Mouse (Mus musculus): ENCODE results near the gene Scgn. TPM values are rescaled to one million over a fixed set of nuclear protein-coding genes. Genes with fewer than 3 reads are reported as not detected.

Gene Scgn
- polyA plus RNA-seq, 1 experiment from 2014 or later, result 0.32 TPM

GRCm38 (mm10) chr13:23913791-23914306, 77.2 kb downstream of the Scgn start:
- H3K4me2 ChIP-seq (ENCODE audit: low read depth, low read length), result no peak overlapping the region
- DNase-seq (ENCODE audit: low spot score), result peak; percentile 26
- 60% methylated on average over 6 of the region's 6 CpGs for WGBS
- H3K4me3 ChIP-seq (ENCODE audit: low read depth, low read length), result no peak overlapping the region
- no peaks in the 10 kb centered on the region for H3K27me3 ChIP-seq (replicated peaks; ENCODE audit: control insufficient read depth, insufficient read depth, low read length)
- H3K36me3 ChIP-seq (ENCODE audit: control insufficient read depth, insufficient read depth, low read length), result no peaks in the 10 kb centered on the region
- H3K9ac ChIP-seq (ENCODE audit: low read depth, low read length), result no peak overlapping the region
- no peaks in the 10 kb centered on the region for H3K4me1 ChIP-seq (ENCODE audit: control insufficient read depth, insufficient read depth, low read length)
- no peaks in the 10 kb centered on the region for H3K9me3 ChIP-seq (ENCODE audit: control insufficient read depth, low read length)
- H3K27ac ChIP-seq (replicated peaks; ENCODE audit: low read depth, low read length), result no peak overlapping the region
- no peak; the same call in 1 of the 2 replicates for ATAC-seq (ENCODE audit: low read depth)

GRCm38 (mm10) chr13:23911335-23911734, 79.7 kb downstream of the Scgn start:
- WGBS, result 81% methylated on average over 5 of the region's 5 CpGs
- no peaks in the 10 kb centered on the region for H3K4me1 ChIP-seq (ENCODE audit: control insufficient read depth, insufficient read depth, low read length)
- no peak overlapping the region for H3K9ac ChIP-seq (ENCODE audit: low read depth, low read length)
- H3K9me3 ChIP-seq (ENCODE audit: control insufficient read depth, low read length), result no peaks in the 10 kb centered on the region
- H3K4me2 ChIP-seq (ENCODE audit: low read depth, low read length), result no peak overlapping the region
- DNase-seq (ENCODE audit: low spot score), result no peak
- no peak for ATAC-seq (ENCODE audit: low read depth)
- H3K36me3 ChIP-seq (ENCODE audit: control insufficient read depth, insufficient read depth, low read length), result no peaks in the 10 kb centered on the region
- H3K27ac ChIP-seq (replicated peaks; ENCODE audit: low read depth, low read length), result no peak overlapping the region
- no peak overlapping the region for H3K4me3 ChIP-seq (ENCODE audit: low read depth, low read length)
- H3K27me3 ChIP-seq (replicated peaks; ENCODE audit: control insufficient read depth, insufficient read depth, low read length), result no peaks in the 10 kb centered on the region

GRCm38 (mm10) chr13:23910121-23910520, 80.9 kb downstream of the Scgn start:
- Histone ChIP-seq H3K27me3 (replicated peaks; ENCODE audit: control insufficient read depth, insufficient read depth, low read length) (no peaks in the 10 kb centered on the region), H3K4me3 (ENCODE audit: low read depth, low read length) (no peak overlapping the region), H3K9ac (ENCODE audit: low read depth, low read length) (no peak overlapping the region), H3K9me3 (ENCODE audit: control insufficient read depth, low read length) (no peaks in the 10 kb centered on the region), H3K36me3 (ENCODE audit: control insufficient read depth, insufficient read depth, low read length) (no peaks in the 10 kb centered on the region), H3K4me2 (ENCODE audit: low read depth, low read length) (no peak overlapping the region), H3K4me1 (ENCODE audit: control insufficient read depth, insufficient read depth, low read length) (no peaks in the 10 kb centered on the region), H3K27ac (replicated peaks; ENCODE audit: low read depth, low read length) (no peak overlapping the region)
- DNase-seq (ENCODE audit: low spot score) (no peak), ATAC-seq (ENCODE audit: low read depth) (no peak)
- WGBS, result 79% methylated on average over 5 of the region's 5 CpGs

GRCm38 (mm10) chr13:23906906-23907305, 84.1 kb downstream of the Scgn start:
- no peaks in the 10 kb centered on the region for H3K4me1 ChIP-seq (ENCODE audit: control insufficient read depth, insufficient read depth, low read length)
- DNase-seq (ENCODE audit: low spot score), result no peak
- no peak overlapping the region for H3K4me3 ChIP-seq (ENCODE audit: low read depth, low read length)
- no peak overlapping the region for H3K9ac ChIP-seq (ENCODE audit: low read depth, low read length)
- 94% methylated on average over 5 of the region's 5 CpGs for WGBS
- H3K36me3 ChIP-seq (ENCODE audit: control insufficient read depth, insufficient read depth, low read length), result no peaks in the 10 kb centered on the region
- no peak overlapping the region for H3K27ac ChIP-seq (replicated peaks; ENCODE audit: low read depth, low read length)
- no peaks in the 10 kb centered on the region for H3K27me3 ChIP-seq (replicated peaks; ENCODE audit: control insufficient read depth, insufficient read depth, low read length)
- ATAC-seq (ENCODE audit: low read depth), result no peak
- H3K4me2 ChIP-seq (ENCODE audit: low read depth, low read length), result no peak overlapping the region
- H3K9me3 ChIP-seq (ENCODE audit: control insufficient read depth, low read length), result no peaks in the 10 kb centered on the region

Small RNA genes lying within 50 kb of the gene (microRNA-seq; reads per million reads assigned to microRNA genes)
- gene Gm44344 (ENCODE audit: borderline number of aligned reads), result not detected

Other genes with a start within 250 kb of the Scgn start
- gene Hist1h3c, start 245.6 kb downstream of the Scgn start, polyA plus RNA-seq (2014; fragmentation: Nextera tagmentation; extraction: Ambion mirVana), result 5.1 and 7.5 TPM in 2 replicates
- 1.2 and 2.1 TPM in 2 replicates for gene Hist1h2bb, start 244.5 kb downstream of the Scgn start, polyA plus RNA-seq (2014; fragmentation: Nextera tagmentation; extraction: Ambion mirVana)
- 30.2 and 32.6 TPM in 2 replicates for gene Hist1h2ab, start 240.1 kb downstream of the Scgn start, polyA plus RNA-seq (2014; fragmentation: Nextera tagmentation; extraction: Ambion mirVana)
- gene Hist1h3b, start 238.9 kb downstream of the Scgn start, polyA plus RNA-seq (2014; fragmentation: Nextera tagmentation; extraction: Ambion mirVana), result 6.6 and 11.5 TPM in 2 replicates
- gene Hist1h4b, start 234.2 kb downstream of the Scgn start, polyA plus RNA-seq (2014; fragmentation: Nextera tagmentation; extraction: Ambion mirVana), result 3.5 and 4.7 TPM in 2 replicates
- 0.68 and 0.74 TPM in 2 replicates for gene Hist1h4a, start 230.0 kb downstream of the Scgn start, polyA plus RNA-seq (2014; fragmentation: Nextera tagmentation; extraction: Ambion mirVana)
- gene Hist1h3a, start 228.8 kb downstream of the Scgn start, polyA plus RNA-seq (2014; fragmentation: Nextera tagmentation; extraction: Ambion mirVana), result 3.7 and 4.9 TPM in 2 replicates
- gene Hist1h1a, start 227.5 kb downstream of the Scgn start, polyA plus RNA-seq (2014; fragmentation: Nextera tagmentation; extraction: Ambion mirVana), result 3.2 and 3.5 TPM in 2 replicates
- 0.31 TPM in 1 of 2 replicates, not detected in the other for gene Trim38, start 221.3 kb downstream of the Scgn start, polyA plus RNA-seq (2014; fragmentation: Nextera tagmentation; extraction: Ambion mirVana)
- not detected in 2 replicates for gene Slc17a2, start 184.2 kb downstream of the Scgn start, polyA plus RNA-seq (2014; fragmentation: Nextera tagmentation; extraction: Ambion mirVana)
- 0.52 and 0.56 TPM in 2 replicates for gene Slc17a3, start 151.8 kb downstream of the Scgn start, polyA plus RNA-seq (2014; fragmentation: Nextera tagmentation; extraction: Ambion mirVana)
- gene Slc17a1, start 123.5 kb downstream of the Scgn start, polyA plus RNA-seq (2014; fragmentation: Nextera tagmentation; extraction: Ambion mirVana), result not detected in 2 replicates
- 0.10 TPM in 1 of 2 replicates, not detected in the other for gene Slc17a4, start 76.2 kb downstream of the Scgn start, polyA plus RNA-seq (2014; fragmentation: Nextera tagmentation; extraction: Ambion mirVana)
- gene Hist1h2ba, start 57.1 kb downstream of the Scgn start, polyA plus RNA-seq (2014; fragmentation: Nextera tagmentation; extraction: Ambion mirVana), result not detected in 2 replicates
- not detected in 2 replicates for gene Hist1h2aa, start 56.8 kb downstream of the Scgn start, polyA plus RNA-seq (2014; fragmentation: Nextera tagmentation; extraction: Ambion mirVana)